Mouse (Mus musculus): ENCODE data around the gene Pomt1.
A peak's percentile ranks its signal among the peaks of the same experiment; 100 is the strongest.

The Pomt1 gene

GRCm38 (mm10) chr2:32235886-32236759 lies at the start of gene Pomt1:
Gene Pomt1, plus strand, starts transcription at chr2:32236590.
- peak; percentile 81 to 89 for DNase-seq (ENCODE audit: low spot score in 2 of 2)

GRCm38 (mm10) chr2:32187019-32187551 lies 49.3 kb upstream of the Pomt1 start:
- no peak for DNase-seq (ENCODE audit: low spot score in 2 of 2)

- DNase-seq (ENCODE audit: low spot score in 2 of 2), result no peak
These were observed 48.7 kb upstream of the Pomt1 start for GRCm38 (mm10) chr2:32187649-32188048.

- no peak for DNase-seq (ENCODE audit: low spot score in 2 of 2)
These were observed 47.2 kb upstream of the Pomt1 start for GRCm38 (mm10) chr2:32189060-32189681.

GRCm38 (mm10) chr2:32190620-32191019 lies 45.8 kb upstream of the Pomt1 start:
- no peak for DNase-seq (ENCODE audit: low spot score in 2 of 2)

GRCm38 (mm10) chr2:32191872-32192507 lies 44.4 kb upstream of the Pomt1 start:
- peak; percentile 44 to 70 for DNase-seq (ENCODE audit: low spot score in 2 of 2)

GRCm38 (mm10) chr2:32198977-32199376 lies 37.4 kb upstream of the Pomt1 start:
- no peak for DNase-seq (ENCODE audit: low spot score in 2 of 2)

- DNase-seq (ENCODE audit: low spot score in 2 of 2), result no peak
These were observed 36.4 kb upstream of the Pomt1 start for GRCm38 (mm10) chr2:32200033-32200432.

GRCm38 (mm10) chr2:32200712-32201111 lies 35.7 kb upstream of the Pomt1 start:
- no peak for DNase-seq (ENCODE audit: low spot score in 2 of 2)

GRCm38 (mm10) chr2:32201527-32201926 lies 34.9 kb upstream of the Pomt1 start:
- no peak for DNase-seq (ENCODE audit: low spot score in 2 of 2)

GRCm38 (mm10) chr2:32203853-32204252 lies 32.5 kb upstream of the Pomt1 start:
- DNase-seq (ENCODE audit: low spot score in 2 of 2), result no peak

GRCm38 (mm10) chr2:32207682-32208081 lies 28.7 kb upstream of the Pomt1 start:
- DNase-seq (ENCODE audit: low spot score in 2 of 2), result no peak

- DNase-seq (ENCODE audit: low spot score in 2 of 2), result no peak
These were observed 24.7 kb upstream of the Pomt1 start for GRCm38 (mm10) chr2:32211689-32212088.

GRCm38 (mm10) chr2:32213000-32213399 lies 23.4 kb upstream of the Pomt1 start:
- DNase-seq (ENCODE audit: low spot score in 2 of 2), result no peak

GRCm38 (mm10) chr2:32215576-32215975 lies 20.8 kb upstream of the Pomt1 start:
- DNase-seq (ENCODE audit: low spot score in 2 of 2), result no peak

GRCm38 (mm10) chr2:32216506-32216905 lies 19.9 kb upstream of the Pomt1 start:
- no peak for DNase-seq (ENCODE audit: low spot score in 2 of 2)

GRCm38 (mm10) chr2:32217656-32218055 lies 18.7 kb upstream of the Pomt1 start:
- no peak for DNase-seq (ENCODE audit: low spot score in 2 of 2)

- no peak for DNase-seq (ENCODE audit: low spot score in 2 of 2)
These were observed 18.3 kb upstream of the Pomt1 start for GRCm38 (mm10) chr2:32218113-32218512.

GRCm38 (mm10) chr2:32218541-32219334 lies 17.7 kb upstream of the Pomt1 start:
- DNase-seq (ENCODE audit: low spot score in 2 of 2), result no peak

- no peak for DNase-seq (ENCODE audit: low spot score in 2 of 2)
These were observed 16.9 kb upstream of the Pomt1 start for GRCm38 (mm10) chr2:32219501-32219900.

GRCm38 (mm10) chr2:32220021-32220420 lies 16.4 kb upstream of the Pomt1 start:
- no peak for DNase-seq (ENCODE audit: low spot score in 2 of 2)

- no peak for DNase-seq (ENCODE audit: low spot score in 2 of 2)
These were observed 15.4 kb upstream of the Pomt1 start for GRCm38 (mm10) chr2:32220969-32221368.

Measured in natural killer cell, adult 2 months (primary cell).